Mouse (Mus musculus): ENCODE data around the gene Slc37a1.

DNA sequence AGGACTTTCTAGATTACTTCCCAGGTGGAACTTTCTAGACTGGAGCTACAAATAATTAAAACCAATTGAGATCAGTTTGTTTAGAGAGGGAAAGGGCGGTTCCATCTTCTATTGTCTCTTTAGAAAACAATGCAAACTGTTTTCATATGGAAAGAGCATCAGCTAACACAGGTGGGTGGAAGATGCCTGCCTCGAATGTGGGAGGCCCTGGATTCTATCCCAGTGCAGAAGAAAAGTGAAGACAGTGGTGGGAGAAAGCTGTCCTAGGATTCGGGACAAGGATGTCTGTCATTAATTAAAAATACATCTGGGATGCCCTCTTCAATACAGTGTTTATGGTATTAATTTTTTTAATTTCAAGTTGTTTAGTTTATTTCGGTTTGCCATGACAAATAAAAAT, 19.5 kb upstream of the Slc37a1 start:
- TF ChIP-seq POLR2A (IDR thresholded peaks at IDR 0.05; ENCODE audit: borderline replicate concordance, control insufficient read depth, low read depth, low read length) (no peak), CTCF (IDR thresholded peaks at IDR 0.05; ENCODE audit: control insufficient read depth, insufficient read depth, low read length) (no peak)

All from bone marrow, adult 2 months (tissue).